Mouse (Mus musculus) CH12.LX (cell line): Measurements from ENCODE around the gene Dad1. TPM values are rescaled to one million over a fixed set of nuclear protein-coding genes. Genes with fewer than 3 reads are reported as not detected.

Source experiments
- DNase-seq: peaks from one replicate; pipeline ENCODE4 v3.0.0-alpha.2; 2013; ENCODE audit errors: extremely low read depth
- H3K27ac ChIP-seq: 2 replicates; pipeline ENCODE4 v1.5.1; 2012; ENCODE audit warnings: low read depth, mild to moderate bottlenecking, control low read depth, moderate library complexity; ENCODE audit not compliant: insufficient read depth
- H3K27me3 ChIP-seq: replicated peaks from 2 replicates; pipeline ENCODE3; 2012; ENCODE audit warnings: inconsistent platforms
- H3K36me3 ChIP-seq, 2 experiments: replicated peaks in 1 of 2; 2 replicates each; pipeline versions ENCODE3 to v1.6.1; 2012; ENCODE audit warnings: inconsistent platforms in 1 of 2, low read length in 1 of 2, mild to moderate bottlenecking in 1 of 2, mixed read lengths in 1 of 2, moderate library complexity in 1 of 2; ENCODE audit not compliant: control insufficient read depth in 1 of 2, insufficient read depth in 1 of 2
- H3K4me1 ChIP-seq, 2 experiments: 2 replicates each; pipeline ENCODE4 v1.6.1; 2012; ENCODE audit warnings: inconsistent platforms in 1 of 2, moderate library complexity in 1 of 2; ENCODE audit not compliant: insufficient read depth in 2 of 2, control insufficient read depth in 1 of 2
- H3K4me2 ChIP-seq: 2 replicates; pipeline ENCODE4 v1.6.1; 2012; ENCODE audit warnings: low read depth, mild to moderate bottlenecking, control low read depth; ENCODE audit not compliant: poor library complexity, insufficient read depth, severe bottlenecking
- H3K4me3 ChIP-seq, 3 experiments: fragments of 150-350 bp in 1 of 3; sonication (generic) in 1 of 3; replicated peaks in 1 of 3; 2 replicates each; pipeline versions ENCODE3 to v1.5.1; 2011 to 2012; ENCODE audit warnings: low read depth in 2 of 3, low read length in 2 of 3, mild to moderate bottlenecking in 2 of 3, moderate library complexity in 2 of 3, control low read depth in 1 of 3, improper control_type of control experiment in 1 of 3, inconsistent platforms in 1 of 3, mixed read lengths in 1 of 3; ENCODE audit not compliant: poor library complexity in 1 of 3
- H3K79me2 ChIP-seq: replicated peaks from 2 replicates; pipeline ENCODE4 v1.6.1; 2012; ENCODE audit warnings: mild to moderate bottlenecking, moderate library complexity; ENCODE audit not compliant: control insufficient read depth, poor library complexity, insufficient read depth, severe bottlenecking; ENCODE audit errors: extremely low read depth
- H3K9ac ChIP-seq: 2 replicates; pipeline ENCODE4 v1.6.1; 2012; ENCODE audit warnings: low read depth, mild to moderate bottlenecking, control low read depth, moderate library complexity; ENCODE audit not compliant: insufficient read depth
- H3K9me3 ChIP-seq: replicated peaks from 2 replicates; pipeline ENCODE3; 2012; ENCODE audit warnings: low read length, inconsistent platforms, mixed read lengths
- BHLHE40 ChIP-seq: IDR thresholded peaks from 2 replicates; pipeline ENCODE4 v1.6.1; 2011; ENCODE audit warnings: mild to moderate bottlenecking, low read depth, low read length, improper control_type of control experiment
- EP300 ChIP-seq: IDR thresholded peaks from 2 replicates; pipeline ENCODE4 v1.6.1; 2011; ENCODE audit warnings: low read length, improper control_type of control experiment
- ETS1 ChIP-seq: conservative IDR thresholded peaks from 2 replicates; pipeline ENCODE4 v1.6.1; 2012; ENCODE audit warnings: low read depth, mild to moderate bottlenecking, inconsistent platforms, low read length, improper control_type of control experiment, moderate library complexity
- JUN ChIP-seq: IDR thresholded peaks from 2 replicates; pipeline ENCODE4 v1.6.1; 2011; ENCODE audit warnings: low read depth, mild to moderate bottlenecking, low read length, improper control_type of control experiment, moderate library complexity; ENCODE audit not compliant: insufficient read depth
- JUND ChIP-seq: conservative IDR thresholded peaks from 2 replicates; pipeline ENCODE4 v1.6.1; 2011; ENCODE audit warnings: low read depth, low read length, improper control_type of control experiment
- KAT2A ChIP-seq: IDR thresholded peaks from 2 replicates; pipeline ENCODE4 v1.6.1; 2012; ENCODE audit warnings: low read length, improper control_type of control experiment, inconsistent platforms; ENCODE audit not compliant: insufficient replicate concordance
- MAX ChIP-seq: IDR thresholded peaks from 2 replicates; pipeline ENCODE4 v1.6.1; 2011; ENCODE audit warnings: low read length, improper control_type of control experiment
- MYC ChIP-seq: IDR thresholded peaks from 2 replicates; pipeline ENCODE4 v1.6.1; 2011; ENCODE audit warnings: low read depth, mild to moderate bottlenecking, improper control_type of control experiment, low read length
- NELFE ChIP-seq: IDR thresholded peaks from 2 replicates; pipeline ENCODE4 v1.6.1; 2011; ENCODE audit warnings: low read depth, low read length, improper control_type of control experiment
- NRF1 ChIP-seq: IDR thresholded peaks from 2 replicates; pipeline ENCODE4 v1.6.1; 2014; ENCODE audit warnings: low read depth, mild to moderate bottlenecking, inconsistent platforms, low read length, improper control_type of control experiment, moderate library complexity
- POLR2A ChIP-seq: IDR thresholded peaks from 2 replicates; pipeline ENCODE4 v1.6.1; 2011; ENCODE audit warnings: low read depth, mild to moderate bottlenecking, improper control_type of control experiment, low read length
- POLR2AphosphoS2 ChIP-seq: IDR thresholded peaks from 2 replicates; pipeline ENCODE4 v1.6.1; 2011; ENCODE audit warnings: low read depth, low read length, improper control_type of control experiment
- RCOR1 ChIP-seq: conservative IDR thresholded peaks from 2 replicates; pipeline ENCODE4 v1.6.1; 2012; ENCODE audit warnings: low read depth, mild to moderate bottlenecking, inconsistent platforms, low read length, improper control_type of control experiment
- SMC3 ChIP-seq: IDR thresholded peaks from 2 replicates; pipeline ENCODE4 v1.6.1; 2011; ENCODE audit warnings: low read depth, low read length, improper control_type of control experiment
- USF1 ChIP-seq: IDR thresholded peaks from 2 replicates; pipeline ENCODE4 v1.6.1; 2014; ENCODE audit warnings: low read depth, mild to moderate bottlenecking, inconsistent platforms, low read length, improper control_type of control experiment
- ZKSCAN1 ChIP-seq: IDR thresholded peaks from 2 replicates; pipeline ENCODE4 v1.6.1; 2012; ENCODE audit warnings: low read depth, inconsistent platforms, low read length, improper control_type of control experiment, borderline replicate concordance
- dilution Hi-C: fragments of 300-500 bp; cut with MboI; formaldehyde crosslinking; loops from 2 replicates; pipeline ENCODE4 v1.14.3; 2020; ENCODE audit warnings: low sequenced_read_pairs; ENCODE audit not compliant: extremely low pct_unique_long_range_greater_than_20kb, extremely low pct_ligation_motif_present
- in situ Hi-C: fragments of 300-500 bp; cut with MboI; formaldehyde crosslinking; loops from 3 replicates; pipeline ENCODE4 v1.14.3; 2019; ENCODE audit warnings: low sequenced_read_pairs, low pct_ligation_motif_present, low pct_unique_long_range_greater_than_20kb, mixed read lengths
- polyA plus RNA-seq: library from polyadenylated mRNA; unstranded; fragments of >175 nt; gene quantifications from 2 replicates; pipeline ENCODE4 v1.2.1, GENCODE M21; 2012; ENCODE audit warnings: low read depth; ENCODE audit not compliant: insufficient read length
- total RNA-seq, 2 experiments: library from RNA; depleted of rRNA; stranded (reverse); fragments of 300-350 nt in 1 of 2; fragments of >200 nt in 1 of 2; gene quantifications; 2 replicates each; pipeline ENCODE4 v1.2.3; 2012 to 2014

The Dad1 gene
- total and polyA plus RNA-seq, 3 experiments, result 161 to 287 (median 279) TPM

- 0 out of 2 replicates have a peak, but pooled peaks have one; percentile 18 for TF ChIP-seq JUND
- TF ChIP-seq NELFE, result peak; percentile 47; the same call in 1 of the 2 replicates
- no peak; the same call in 1 of the 2 replicates for TF ChIP-seq MYC
- no peak for TF ChIP-seq MAX
- TF ChIP-seq SMC3, result peak; percentile 92
- TF ChIP-seq KAT2A, result no peak
- TF ChIP-seq BHLHE40, result 0 out of 2 replicates have a peak, but pooled peaks have one; percentile 11
- TF ChIP-seq RCOR1, result no peak
Measured at GRCm38 (mm10) chr14:54239002-54239736, 14.7 kb downstream of the Dad1 start (continued).

GRCm38 (mm10) chr14:54236881-54237280, 17.0 kb downstream of the Dad1 start:
- H3K36me3 ChIP-seq, result peaks cover 37 to 69% of the 10 kb centered on the region in 2 experiments
- no peak overlapping the region for H3K27ac ChIP-seq
- TF ChIP-seq POLR2A, result no peak
- no peak for TF ChIP-seq ZKSCAN1
- TF ChIP-seq BHLHE40, result no peak
- TF ChIP-seq NRF1, result no peak
- TF ChIP-seq POLR2AphosphoS2, result no peak
- TF ChIP-seq RCOR1, result no peak
- TF ChIP-seq JUN, result no peak
- TF ChIP-seq, all 38 proteins: peak for 0
- dilution Hi-C loops (no loop called here), in situ Hi-C loops (loop anchor here (10.0 kb wide), 1 partner anchor 198 kb away; the partner anchor contains the start of gene Mmp14)
- DNase-seq, result no peak
- H3K9ac ChIP-seq, result no peak overlapping the region
- no peaks in the 10 kb centered on the region for H3K79me2 ChIP-seq
- peaks cover 8 to 47% of the 10 kb centered on the region in 2 experiments for H3K4me1 ChIP-seq
- H3K4me2 ChIP-seq, result no peak overlapping the region
- no peak overlapping the region for H3K4me3 ChIP-seq
- peaks cover 5% of the 10 kb centered on the region for H3K9me3 ChIP-seq
- no peaks in the 10 kb centered on the region for H3K27me3 ChIP-seq

- Histone ChIP-seq H3K4me3 (no peak overlapping the region), H3K9ac (no peak overlapping the region)
- DNase-seq, result no peak
- TF ChIP-seq BHLHE40 (no peak), USF1 (no peak), ETS1 (no peak), EP300 (no peak)
- TF ChIP-seq, all 38 proteins: peak for 0
- Histone ChIP-seq H3K4me2 (no peak overlapping the region), H3K27me3 (no peaks in the 10 kb centered on the region), H3K79me2 (no peaks in the 10 kb centered on the region), H3K36me3 (peaks cover 28 to 60% of the 10 kb centered on the region in 2 experiments), H3K4me1 (peaks cover 9 to 55% of the 10 kb centered on the region in 2 experiments), H3K27ac (no peak overlapping the region), H3K9me3 (no peaks in the 10 kb centered on the region)
- in situ Hi-C loops, result loop anchor here (10.0 kb wide), 1 partner anchor 199 kb away; the partner anchor contains the start of gene Mmp14
- dilution Hi-C loops, result no loop called here
Measured at GRCm38 (mm10) chr14:54235825-54236540, 17.9 kb downstream of the Dad1 start.
